Mouse (Mus musculus): Measurements from ENCODE around the gene Mtmr12. TPM values are rescaled to one million over a fixed set of nuclear protein-coding genes. Genes with fewer than 3 reads are reported as not detected.
"Not testable (repeated sequence)": the region's sequence is repeated elsewhere in the genome, so short reads cannot be mapped to it uniquely, and the experiment has no call there.

Gene Mtmr12
- polyA plus RNA-seq (2015; fragmentation: Nextera tagmentation; extraction: Ambion mirVana) = 3.9 and 4.0 TPM in 2 replicates

- Histone ChIP-seq H3K27ac (ENCODE audit: low read depth) (peak within 1 kb of the TSS; percentile 97), H3K4me1 (ENCODE audit: insufficient read depth) (peaks cover 35% of the 10 kb centered on the region), H3K27me3 (ENCODE audit: insufficient read depth, low read length) (no peaks in the 10 kb centered on the region), H3K4me2 (ENCODE audit: low read depth, low read length) (peak within 1 kb of the TSS; percentile 92), H3K36me3 (replicated peaks; ENCODE audit: insufficient read depth, low read length) (no peaks in the 10 kb centered on the region), H3K9me3 (ENCODE audit: low read length) (no peaks in the 10 kb centered on the region), H3K4me3 (ENCODE audit: low read depth, low read length) (peak within 1 kb of the TSS; percentile 98), H3K9ac (replicated peaks) (peak within 1 kb of the TSS; percentile 99)
- under 1% methylated on average over 51 of the region's 58 CpGs for WGBS (ENCODE audit: insufficient replicate concordance)
- peak; percentile 58; the same call in 1 of the 2 replicates for TF ChIP-seq EP300 (IDR thresholded peaks at IDR 0.05; ENCODE audit: low read depth)
- peak; percentile 25 for TF ChIP-seq CTCF (IDR thresholded peaks at IDR 0.05; ENCODE audit: low read depth)
- ATAC-seq (peak; percentile 96), DNase-seq (peak; percentile 100)
Measured at GRCm38 (mm10) chr15:12204319-12205159, at the start of gene Mtmr12. Mtmr12 (plus strand) TSS chr15:12205028.

DNA sequence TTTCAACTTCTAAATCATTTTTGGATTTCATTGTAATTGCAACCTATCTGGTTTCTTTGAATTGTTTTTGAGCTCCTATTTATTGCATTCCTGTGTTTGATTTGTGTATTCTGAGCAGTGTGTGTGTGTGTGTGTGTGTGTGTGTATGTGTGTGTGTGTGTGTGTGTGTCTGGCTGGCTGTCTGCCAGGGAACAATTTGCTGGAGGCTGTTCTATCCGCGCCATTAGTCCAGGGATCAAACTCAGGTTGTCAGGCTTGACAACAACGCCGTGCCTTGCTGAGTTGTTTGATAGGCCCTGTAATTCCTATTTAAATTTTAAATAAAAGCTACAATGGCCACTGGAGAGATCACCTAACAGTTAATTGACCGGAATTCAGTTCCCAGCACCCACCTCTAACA is 26.7 kb upstream of the Mtmr12 start:
- Histone ChIP-seq H3K36me3 (replicated peaks; ENCODE audit: insufficient read depth, low read length) (peaks cover 51% of the 10 kb centered on the region), H3K9me3 (ENCODE audit: low read length) (no peaks in the 10 kb centered on the region), H3K4me1 (ENCODE audit: insufficient read depth) (no peaks in the 10 kb centered on the region), H3K9ac (replicated peaks) (no peak overlapping the region), H3K27me3 (ENCODE audit: insufficient read depth, low read length) (no peaks in the 10 kb centered on the region), H3K27ac (ENCODE audit: low read depth) (no peak overlapping the region), H3K4me2 (ENCODE audit: low read depth, low read length) (no peak overlapping the region), H3K4me3 (ENCODE audit: low read depth, low read length) (no peak overlapping the region)
- TF ChIP-seq EP300 (IDR thresholded peaks at IDR 0.05; ENCODE audit: low read depth) = no peak
- TF ChIP-seq CTCF (IDR thresholded peaks at IDR 0.05; ENCODE audit: low read depth) = no peak
- ATAC-seq = no peak
- WGBS (ENCODE audit: insufficient replicate concordance) = 94% methylated on average over 5 of the region's 5 CpGs
- no peak for DNase-seq

GRCm38 (mm10) chr15:12181181-12181805 is 23.5 kb upstream of the Mtmr12 start:
- not testable (repeated sequence) for H3K4me2 ChIP-seq (ENCODE audit: low read depth, low read length); H3K4me1 ChIP-seq (ENCODE audit: insufficient read depth); H3K4me3 ChIP-seq (ENCODE audit: low read depth, low read length); H3K27me3 ChIP-seq (ENCODE audit: insufficient read depth, low read length); DNase-seq; H3K9ac ChIP-seq (replicated peaks); H3K27ac ChIP-seq (ENCODE audit: low read depth); H3K9me3 ChIP-seq (ENCODE audit: low read length)
- peak; percentile 56; the same call in 1 of the 2 replicates for ATAC-seq
- WGBS (ENCODE audit: insufficient replicate concordance) = 44% methylated on average over 13 of the region's 13 CpGs
- H3K36me3 ChIP-seq (replicated peaks; ENCODE audit: insufficient read depth, low read length) = peaks cover 45% of the 10 kb centered on the region

DNA sequence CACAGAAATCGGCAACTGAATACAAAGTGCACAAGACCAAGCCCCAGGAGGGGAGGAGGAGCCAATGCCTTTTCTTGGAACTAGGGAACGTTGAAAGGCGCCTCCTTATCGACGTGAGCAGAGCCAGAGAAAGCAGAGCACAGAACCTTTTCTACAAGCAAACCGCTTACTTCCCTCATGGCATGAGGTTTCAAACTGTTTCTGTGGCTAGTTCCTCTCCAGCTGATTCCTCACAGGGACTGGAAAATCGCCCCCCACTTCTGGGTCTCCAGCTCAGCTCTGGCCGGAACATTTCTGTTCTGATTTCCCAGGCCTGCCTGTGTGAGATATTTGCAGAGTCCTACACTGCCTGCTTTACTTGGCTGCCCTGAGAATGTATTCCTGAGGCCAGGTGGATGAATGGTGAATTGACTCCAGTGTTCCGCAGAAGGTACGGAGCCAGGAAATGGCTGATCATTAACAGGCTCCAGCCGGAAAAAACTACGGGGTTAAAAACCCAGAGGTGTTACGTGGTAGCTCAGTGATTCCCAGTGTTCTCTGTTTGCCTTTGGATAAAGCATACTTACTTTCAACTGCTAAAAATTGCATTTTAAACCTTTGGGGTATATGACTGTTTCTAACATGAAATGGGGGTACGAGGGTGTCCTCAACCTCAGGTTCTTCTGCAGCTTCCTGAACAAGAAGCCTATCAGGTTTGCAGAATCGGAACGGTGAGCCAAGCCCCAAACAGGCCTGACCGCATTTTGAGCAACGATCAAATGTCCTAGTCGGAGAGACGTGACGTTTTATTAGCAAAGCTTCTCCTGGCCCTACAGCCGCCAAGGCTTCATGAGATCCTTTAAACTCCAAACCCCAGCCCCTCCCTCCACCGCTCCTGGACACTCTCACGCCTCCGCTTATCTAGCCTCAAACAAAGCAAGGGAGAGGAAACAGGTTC is 10.7 kb upstream of the Mtmr12 start:
- Histone ChIP-seq H3K9ac (replicated peaks) (peak overlapping the region; percentile 36), H3K4me3 (ENCODE audit: low read depth, low read length) (peak overlapping the region; percentile 34), H3K4me2 (ENCODE audit: low read depth, low read length) (peak overlapping the region; percentile 75), H3K9me3 (ENCODE audit: low read length) (no peaks in the 10 kb centered on the region), H3K36me3 (replicated peaks; ENCODE audit: insufficient read depth, low read length) (no peaks in the 10 kb centered on the region), H3K27me3 (ENCODE audit: insufficient read depth, low read length) (no peaks in the 10 kb centered on the region), H3K27ac (ENCODE audit: low read depth) (peak overlapping the region; percentile 69), H3K4me1 (ENCODE audit: insufficient read depth) (peaks cover 20% of the 10 kb centered on the region)
- TF ChIP-seq CTCF (IDR thresholded peaks at IDR 0.05; ENCODE audit: low read depth) (no peak), EP300 (IDR thresholded peaks at IDR 0.05; ENCODE audit: low read depth) (peak; percentile 81)
- ATAC-seq (peak; percentile 68), DNase-seq (peak; percentile 44)
- 14% methylated on average over 25 of the region's 25 CpGs for WGBS (ENCODE audit: insufficient replicate concordance)

DNA sequence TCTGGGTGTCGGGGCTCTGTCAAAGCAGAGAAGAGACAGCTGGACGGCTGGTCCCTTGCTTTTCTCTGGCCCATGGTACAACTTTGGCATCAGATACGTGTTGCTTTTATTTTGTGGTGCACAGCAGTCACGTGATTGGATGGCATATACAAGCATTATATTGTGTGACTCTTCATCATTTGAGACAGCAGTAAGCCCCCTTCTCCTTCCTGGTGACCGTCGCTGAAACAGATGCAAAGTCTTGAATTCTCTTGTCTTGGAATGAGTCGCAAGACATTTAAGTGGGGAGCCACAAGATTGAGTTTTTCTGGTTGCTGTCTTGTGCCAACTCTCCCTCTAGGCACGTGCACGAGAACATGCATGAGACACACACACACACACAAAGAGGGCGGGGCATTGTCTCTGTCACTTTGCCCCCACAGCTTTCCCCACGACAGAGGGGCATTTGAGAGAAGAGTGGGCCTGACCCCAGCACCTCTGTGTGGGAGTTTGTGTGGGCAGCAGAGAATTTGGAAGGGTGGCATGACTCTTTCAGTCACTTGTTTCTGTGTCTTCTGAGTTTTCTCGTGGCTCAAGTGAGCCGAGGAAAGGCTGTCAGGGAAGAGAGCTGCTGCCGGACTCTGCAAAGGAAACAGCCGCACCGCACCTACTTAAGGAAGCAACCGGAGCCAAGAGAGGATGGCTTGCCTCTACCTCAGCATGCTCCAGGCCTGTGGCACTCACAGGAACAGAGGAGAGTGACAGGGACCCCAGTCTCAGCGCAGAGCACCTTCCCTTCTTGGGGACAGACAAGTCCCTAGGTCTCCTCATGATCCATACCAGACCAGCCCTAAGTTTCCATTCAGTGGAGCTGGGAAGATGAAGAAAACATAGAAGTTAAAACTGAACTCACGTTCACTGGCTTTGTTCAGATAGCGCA is 9.8 kb upstream of the Mtmr12 start:
- Histone ChIP-seq H3K4me3 (ENCODE audit: low read depth, low read length) (peak overlapping the region; percentile 34), H3K36me3 (replicated peaks; ENCODE audit: insufficient read depth, low read length) (no peaks in the 10 kb centered on the region), H3K9me3 (ENCODE audit: low read length) (no peaks in the 10 kb centered on the region), H3K4me1 (ENCODE audit: insufficient read depth) (peaks cover 20% of the 10 kb centered on the region), H3K27me3 (ENCODE audit: insufficient read depth, low read length) (no peaks in the 10 kb centered on the region), H3K4me2 (ENCODE audit: low read depth, low read length) (peak overlapping the region; percentile 75), H3K9ac (replicated peaks) (no peak overlapping the region; the same call in 1 of the 2 replicates), H3K27ac (ENCODE audit: low read depth) (peak overlapping the region; percentile 69)
- no peak for ATAC-seq
- 42% methylated on average over 20 of the region's 20 CpGs for WGBS (ENCODE audit: insufficient replicate concordance)
- TF ChIP-seq CTCF (IDR thresholded peaks at IDR 0.05; ENCODE audit: low read depth) (no peak), EP300 (IDR thresholded peaks at IDR 0.05; ENCODE audit: low read depth) (no peak)
- DNase-seq = no peak
